Mouse (Mus musculus) MEL (cell line): ENCODE results near the gene Rad54l2. TPM values are rescaled to one million over a fixed set of nuclear protein-coding genes. Genes with fewer than 3 reads are reported as not detected.

Experiments
- DNase-seq: peaks from one replicate; pipeline ENCODE4 v3.0.0; 2011; ENCODE audit warnings: low read depth, low spot score
- H3K27ac ChIP-seq: 2 replicates; pipeline ENCODE4 v1.5.1; 2012; ENCODE audit warnings: low read depth, mild to moderate bottlenecking, control low read depth, low read length, moderate library complexity; ENCODE audit not compliant: control insufficient read depth
- H3K27me3 ChIP-seq, 2 experiments: fragments of 150-350 bp in 1 of 2; sonication (generic) in 1 of 2; 2 replicates each; pipeline ENCODE4 v1.6.1; 2012; ENCODE audit warnings: low read length in 2 of 2, mild to moderate bottlenecking in 2 of 2, improper control_type of control experiment in 1 of 2, moderate library complexity in 1 of 2; ENCODE audit not compliant: insufficient read depth in 2 of 2, control insufficient read depth in 1 of 2
- H3K36me3 ChIP-seq, 2 experiments: 2 replicates each; pipeline ENCODE4 v1.6.1; 2012 to 2014; ENCODE audit warnings: low read length in 2 of 2, improper control_type of control experiment in 1 of 2, inconsistent platforms in 1 of 2, mild to moderate bottlenecking in 1 of 2; ENCODE audit not compliant: insufficient read depth in 2 of 2, control insufficient read depth in 1 of 2
- H3K4me1 ChIP-seq, 2 experiments: fragments of 150-350 bp in 1 of 2; sonication (generic) in 1 of 2; 2 replicates each; pipeline ENCODE4 v1.6.1; 2012; ENCODE audit warnings: low read length in 2 of 2, improper control_type of control experiment in 1 of 2, mild to moderate bottlenecking in 1 of 2; ENCODE audit not compliant: insufficient read depth in 2 of 2, control insufficient read depth in 1 of 2
- H3K4me3 ChIP-seq, 2 experiments: fragments of 150-350 bp in 1 of 2; sonication (generic) in 1 of 2; 2 replicates each; pipeline ENCODE4 v1.5.1; 2012; ENCODE audit warnings: low read depth in 2 of 2, low read length in 2 of 2, mild to moderate bottlenecking in 2 of 2, moderate library complexity in 2 of 2, control low read depth in 1 of 2, improper control_type of control experiment in 1 of 2; ENCODE audit not compliant: control insufficient read depth in 1 of 2, insufficient read depth in 1 of 2
- H3K79me2 ChIP-seq: 2 replicates; pipeline ENCODE4 v1.6.1; 2012; ENCODE audit warnings: mild to moderate bottlenecking, low read length, moderate library complexity; ENCODE audit not compliant: control insufficient read depth, poor library complexity, insufficient read depth
- H3K9ac ChIP-seq: 2 replicates; pipeline ENCODE4 v1.6.1; 2012; ENCODE audit warnings: low read depth, mild to moderate bottlenecking, control low read depth, low read length, moderate library complexity; ENCODE audit not compliant: control insufficient read depth, poor library complexity, severe bottlenecking
- H3K9me3 ChIP-seq: fragments of 150-350 bp; sonication (generic); replicated peaks from 2 replicates; pipeline ENCODE4 v1.6.1; 2012; ENCODE audit warnings: mild to moderate bottlenecking, low read length, improper control_type of control experiment, moderate library complexity; ENCODE audit not compliant: insufficient read depth
- BHLHE40 ChIP-seq: IDR thresholded peaks from 2 replicates; pipeline ENCODE4 v1.6.1; 2012; ENCODE audit warnings: low read depth, mild to moderate bottlenecking, inconsistent platforms, low read length, improper control_type of control experiment, borderline replicate concordance
- CHD2 ChIP-seq: IDR thresholded peaks from 2 replicates; pipeline ENCODE4 v1.6.1; 2011; ENCODE audit warnings: low read length, improper control_type of control experiment
- CTCF ChIP-seq, 3 experiments: IDR thresholded peaks in 2 of 3; conservative IDR thresholded peaks in 1 of 3; 2 replicates each; pipeline ENCODE4 v1.5.1; 2011 to 2012; ENCODE audit warnings: low read length in 3 of 3, low read depth in 2 of 3, mild to moderate bottlenecking in 2 of 3, improper control_type of control experiment in 1 of 3, inconsistent platforms in 1 of 3, mixed read lengths in 1 of 3, moderate library complexity in 1 of 3; ENCODE audit not compliant: control insufficient read depth in 1 of 3, insufficient read depth in 1 of 3, poor library complexity in 1 of 3, severe bottlenecking in 1 of 3
- GABPA ChIP-seq: IDR thresholded peaks from 2 replicates; pipeline ENCODE4 v1.6.1; 2012; ENCODE audit warnings: low read depth, mild to moderate bottlenecking, inconsistent platforms, low read length, improper control_type of control experiment, moderate library complexity
- HCFC1 ChIP-seq: IDR thresholded peaks from 2 replicates; pipeline ENCODE4 v1.6.1; 2012; ENCODE audit warnings: low read depth, mild to moderate bottlenecking, inconsistent platforms, low read length, improper control_type of control experiment, moderate library complexity
- JUND ChIP-seq: IDR thresholded peaks from 2 replicates; pipeline ENCODE4 v1.6.1; 2011; ENCODE audit warnings: low read depth, mild to moderate bottlenecking, improper control_type of control experiment, low read length
- KAT2A ChIP-seq: conservative IDR thresholded peaks from 2 replicates; pipeline ENCODE4 v1.6.1; 2012; ENCODE audit warnings: low read depth, low read length, improper control_type of control experiment, inconsistent platforms
- MAFK ChIP-seq: IDR thresholded peaks from 2 replicates; pipeline ENCODE4 v1.6.1; 2011; ENCODE audit warnings: low read depth, mild to moderate bottlenecking, low read length, improper control_type of control experiment, borderline replicate concordance
- MAZ ChIP-seq: IDR thresholded peaks from 2 replicates; pipeline ENCODE4 v1.6.1; 2012; ENCODE audit warnings: low read depth, mild to moderate bottlenecking, inconsistent platforms, low read length, improper control_type of control experiment
- MEF2A ChIP-seq: IDR thresholded peaks from 2 replicates; pipeline ENCODE4 v1.6.1; 2014; ENCODE audit warnings: low read depth, mild to moderate bottlenecking, inconsistent platforms, low read length, improper control_type of control experiment; ENCODE audit not compliant: poor library complexity, insufficient replicate concordance, severe bottlenecking; ENCODE audit errors: extremely low read depth
- MYB ChIP-seq: IDR thresholded peaks from 2 replicates; pipeline ENCODE4 v1.6.1; 2011; ENCODE audit warnings: mild to moderate bottlenecking, low read depth, low read length, improper control_type of control experiment
- MYC ChIP-seq: IDR thresholded peaks from 2 replicates; pipeline ENCODE4 v1.6.1; 2011; ENCODE audit warnings: low read depth, mild to moderate bottlenecking, low read length, improper control_type of control experiment, moderate library complexity
- NELFE ChIP-seq: IDR thresholded peaks from 2 replicates; pipeline ENCODE4 v1.6.1; 2011; ENCODE audit warnings: low read depth, low read length, improper control_type of control experiment
- POLR2AphosphoS2 ChIP-seq: IDR thresholded peaks from 2 replicates; pipeline ENCODE4 v1.6.1; 2011; ENCODE audit warnings: low read length, improper control_type of control experiment
- POLR2AphosphoS5 ChIP-seq: IDR thresholded peaks from 2 replicates; pipeline ENCODE4 v1.6.1; 2012; ENCODE audit warnings: low read depth, borderline replicate concordance, mild to moderate bottlenecking, inconsistent platforms, low read length, moderate library complexity, mixed read lengths
- RCOR1 ChIP-seq: IDR thresholded peaks from 2 replicates; pipeline ENCODE4 v1.6.1; 2012; ENCODE audit warnings: low read depth, mild to moderate bottlenecking, inconsistent platforms, low read length, improper control_type of control experiment
- SIN3A ChIP-seq: IDR thresholded peaks from 2 replicates; pipeline ENCODE4 v1.6.1; 2012; ENCODE audit warnings: low read length, improper control_type of control experiment, inconsistent platforms
- SMC3 ChIP-seq: IDR thresholded peaks from 2 replicates; pipeline ENCODE4 v1.6.1; 2011; ENCODE audit warnings: low read depth, low read length, improper control_type of control experiment
- TAL1 ChIP-seq: IDR thresholded peaks from 2 replicates; pipeline ENCODE4 v1.6.1; 2012; ENCODE audit warnings: mild to moderate bottlenecking, inconsistent platforms, low read length, moderate library complexity, mixed read lengths
- TBP ChIP-seq: IDR thresholded peaks from 2 replicates; pipeline ENCODE4 v1.8.0; 2011; ENCODE audit warnings: low read depth, low read length, improper control_type of control experiment
- UBTF ChIP-seq: IDR thresholded peaks from 2 replicates; pipeline ENCODE4 v1.6.1; 2012; ENCODE audit warnings: low read depth, mild to moderate bottlenecking, inconsistent platforms, low read length, improper control_type of control experiment, moderate library complexity, borderline replicate concordance; ENCODE audit not compliant: insufficient read depth
- USF1 ChIP-seq: IDR thresholded peaks from 2 replicates; pipeline ENCODE4 v1.6.1; 2014; ENCODE audit warnings: low read depth, mild to moderate bottlenecking, inconsistent platforms, low read length, improper control_type of control experiment, moderate library complexity
- ZC3H11A ChIP-seq: IDR thresholded peaks from 2 replicates; pipeline ENCODE4 v1.6.1; 2012; ENCODE audit warnings: low read depth, mild to moderate bottlenecking, inconsistent platforms, low read length, improper control_type of control experiment
- ZKSCAN1 ChIP-seq: IDR thresholded peaks from 2 replicates; pipeline ENCODE4 v1.6.1; 2012; ENCODE audit warnings: low read depth, mild to moderate bottlenecking, inconsistent platforms, low read length, improper control_type of control experiment, moderate library complexity
- ZMIZ1 ChIP-seq: IDR thresholded peaks from 2 replicates; pipeline ENCODE4 v1.6.1; 2012; ENCODE audit warnings: low read depth, mild to moderate bottlenecking, inconsistent platforms, low read length, improper control_type of control experiment, moderate library complexity
- polyA plus RNA-seq, 2 experiments: library from polyadenylated mRNA; stranded (reverse) in 1 of 2; unstranded in 1 of 2; fragments of >175 nt in 1 of 2; fragments of >200 nt in 1 of 2; gene quantifications; 2 replicates each; pipeline versions ENCODE4 v1.2.1 to v1.2.4; 2012; ENCODE audit warnings: low replicate concordance in 2 of 2, low read depth in 1 of 2; ENCODE audit not compliant: insufficient read length in 2 of 2, insufficient read depth in 1 of 2, missing spikeins in 1 of 2
- total RNA-seq: library from RNA; depleted of rRNA; stranded (reverse); fragments of 300-350 nt; gene quantifications from 2 replicates; pipeline ENCODE4 v1.2.3, GENCODE M21; 2012

The Rad54l2 gene
- total and polyA plus RNA-seq, 3 experiments, result 11.9 to 27.2 (median 15.5) TPM

DNA sequence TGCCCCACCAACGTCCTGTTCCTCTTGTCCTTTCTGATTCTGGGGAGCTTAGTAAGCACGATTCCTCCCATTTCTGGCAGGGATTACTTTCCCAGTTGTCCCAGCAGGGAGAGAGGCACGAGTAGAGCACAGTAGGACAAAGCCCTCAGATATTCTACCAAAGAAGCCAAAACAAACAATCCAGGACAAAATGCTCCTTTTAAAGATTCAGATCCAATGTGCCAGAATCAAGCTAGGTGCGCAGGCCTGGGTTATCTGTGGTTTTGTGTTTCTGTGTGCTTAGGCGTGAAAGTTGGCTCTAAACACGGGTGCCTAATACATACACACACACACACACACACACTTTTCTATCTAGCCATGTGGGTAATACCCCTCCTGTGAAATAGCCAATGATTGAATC is 29.2 kb upstream of the Rad54l2 start:
- DNase-seq, result no peak
- H3K9me3 ChIP-seq, result no peaks in the 10 kb centered on the region
- TF ChIP-seq TBP, result no peak
- TF ChIP-seq CTCF (IDR thresholded peaks at IDR 0.05 in 2 of 3, conservative IDR thresholded peaks at IDR 0.05 in 1 of 3; ENCODE audit: control insufficient read depth in 1 of 3, insufficient read depth in 1 of 3, low read depth in 2 of 3, low read length in 3 of 3, poor library complexity in 1 of 3, severe bottlenecking in 1 of 3), result no peak
- no peak for TF ChIP-seq SIN3A
- TF ChIP-seq TAL1, result no peak
- no peak for TF ChIP-seq MEF2A
- TF ChIP-seq ZC3H11A, result no peak
- TF ChIP-seq NELFE, result no peak
- TF ChIP-seq CHD2, result no peak
- TF ChIP-seq BHLHE40, result no peak
- no peak for TF ChIP-seq HCFC1
- TF ChIP-seq KAT2A, result no peak
- no peak for TF ChIP-seq ZKSCAN1
- no peak for TF ChIP-seq SMC3

DNA sequence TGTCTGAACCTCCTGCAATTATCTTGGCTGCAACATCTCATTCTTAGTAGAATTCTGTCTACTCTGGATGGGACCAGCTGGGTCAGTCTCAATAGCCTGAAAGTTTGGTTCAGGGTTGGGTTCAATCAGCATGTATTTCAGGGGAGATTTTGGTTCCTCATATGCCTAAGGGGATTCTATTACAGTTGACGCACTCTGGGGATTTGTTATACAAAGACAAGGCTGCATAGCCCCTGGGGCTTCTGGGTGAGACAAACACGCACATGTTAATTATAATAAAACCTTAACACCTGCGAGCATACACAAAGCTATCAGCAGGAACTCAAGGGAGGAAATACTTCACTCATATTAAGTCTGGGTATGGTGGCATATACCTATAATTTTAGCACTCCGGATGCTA is 17.5 kb upstream of the Rad54l2 start:
- Histone ChIP-seq H3K9me3 (no peaks in the 10 kb centered on the region), H3K79me2 (no peaks in the 10 kb centered on the region)
- TF ChIP-seq GABPA (no peak), POLR2AphosphoS2 (no peak), RCOR1 (no peak), MAFK (no peak), MYC (no peak), USF1 (no peak), BHLHE40 (no peak), JUND (no peak), POLR2AphosphoS5 (no peak), MAZ (no peak), ZC3H11A (no peak), HCFC1 (no peak), UBTF (no peak), ZMIZ1 (no peak), MYB (no peak)

More for the DNA sequence above, 29.2 kb upstream of the Rad54l2 start:
- Histone ChIP-seq H3K4me3 (no peak overlapping the region), H3K27ac (no peak overlapping the region), H3K27me3 (no peaks in the 10 kb centered on the region), H3K9ac (no peak overlapping the region), H3K36me3 (peaks cover 0 to 2% of the 10 kb centered on the region in 2 experiments; a peak in 1 of 4 replicates), H3K4me1 (no peaks in the 10 kb centered on the region; a peak in 1 of 4 replicates), H3K79me2 (peaks cover 4% of the 10 kb centered on the region)

More for the DNA sequence above, 17.5 kb upstream of the Rad54l2 start:
- no peaks in the 10 kb centered on the region for H3K36me3 ChIP-seq
- no peaks in the 10 kb centered on the region for H3K4me1 ChIP-seq
- H3K27ac ChIP-seq, result no peak overlapping the region
- no peak for DNase-seq
- H3K27me3 ChIP-seq, result peaks cover 0 to 7% of the 10 kb centered on the region in 2 experiments; a peak in 2 of 4 replicates
- no peak overlapping the region for H3K9ac ChIP-seq
- H3K4me3 ChIP-seq, result no peak overlapping the region
